Mouse (Mus musculus) left cerebral cortex, postnatal 25 days (tissue): ENCODE measurements around the gene Gm7682. TPM values are rescaled to one million over a fixed set of nuclear protein-coding genes. Genes with fewer than 3 reads are reported as not detected.
"Not testable (repeated sequence)": the region's sequence is repeated elsewhere in the genome, so short reads cannot be mapped to it uniquely, and the experiment has no call there.

Experiments
- DNase-seq, 2 experiments: peaks; one replicate each; pipeline ENCODE4 v3.0.0; 2022; ENCODE audit warnings: low spot score in 2 of 2, mixed read lengths in 1 of 2
- intact Hi-C: fragments of 180-260 bp; cut with DNase I; formaldehyde crosslinking; loops from one replicate; pipeline ENCODE4 v1.15.1; 2025
- total RNA-seq, 2 experiments: library from RNA; stranded (reverse); gene quantifications; 2 replicates each; pipeline ENCODE4 v1.2.3; 2021

The Gm7682 gene
- total RNA-seq = not detected

GRCm38 (mm10) chr5:94445484-94445883 lies at the start of gene Gm7682:
Gene Gm7682, plus strand, starts transcription at chr5:94445784.
- DNase-seq, intact Hi-C loops: not testable (repeated sequence)

Other genes with a start within 250 kb of the Gm7682 start
- not detected for gene Gm3106, start 227.8 kb upstream of the Gm7682 start, total RNA-seq
- gene A430089I19Rik, start 139.0 kb upstream of the Gm7682 start, total RNA-seq = not detected
- not detected for gene Gm6502, start 131.3 kb upstream of the Gm7682 start, total RNA-seq
- not detected for gene AA792892, start 106.0 kb upstream of the Gm7682 start, total RNA-seq
- not detected for gene Gm3139, start 80.5 kb downstream of the Gm7682 start, total RNA-seq
- gene Gm3147, start 170.6 kb downstream of the Gm7682 start, total RNA-seq = not detected
- gene Gm6509, start 178.2 kb downstream of the Gm7682 start, total RNA-seq = not detected
- gene Gm6205, start 202.6 kb downstream of the Gm7682 start, total RNA-seq = not detected